Mouse (Mus musculus) retina, adult 2 months (tissue): ENCODE data around the gene Zbtb42.
A peak's percentile ranks its signal among the peaks of the same experiment; 100 is the strongest.

Experiments
- DNase-seq: peaks from one replicate; pipeline ENCODE4 v3.0.0-alpha.2; 2012; ENCODE audit warnings: low read depth, low spot score

Gene Zbtb42

GRCm38 (mm10) chr12:112678555-112679026 is at the start of gene Zbtb42:
Gene Zbtb42, plus strand, starts transcription at chr12:112678828.
- no peak for DNase-seq

- no peak for DNase-seq
These were observed 49.5 kb upstream of the Zbtb42 start for GRCm38 (mm10) chr12:112628928-112629721.

DNA sequence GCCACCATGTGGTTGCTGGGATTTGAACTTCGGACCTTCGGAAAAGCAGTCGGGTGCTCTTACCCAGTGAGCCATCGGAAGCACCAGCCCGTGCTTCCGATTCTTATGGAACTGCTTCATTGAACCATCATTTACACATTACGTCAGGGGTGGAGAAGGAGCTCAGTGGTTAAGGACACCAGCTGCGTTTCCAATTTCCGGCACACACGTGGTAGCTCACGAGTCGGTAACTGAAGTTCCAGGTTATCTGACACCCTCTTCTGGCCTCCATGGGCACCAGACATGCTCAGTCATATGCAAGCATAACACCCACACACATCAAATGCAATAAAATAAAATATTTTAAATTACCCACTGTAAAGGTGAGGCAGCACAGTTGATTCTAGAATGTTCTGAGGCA is 48.6 kb upstream of the Zbtb42 start:
- no peak for DNase-seq

GRCm38 (mm10) chr12:112630796-112631195 is 47.8 kb upstream of the Zbtb42 start:
- DNase-seq = no peak

DNA sequence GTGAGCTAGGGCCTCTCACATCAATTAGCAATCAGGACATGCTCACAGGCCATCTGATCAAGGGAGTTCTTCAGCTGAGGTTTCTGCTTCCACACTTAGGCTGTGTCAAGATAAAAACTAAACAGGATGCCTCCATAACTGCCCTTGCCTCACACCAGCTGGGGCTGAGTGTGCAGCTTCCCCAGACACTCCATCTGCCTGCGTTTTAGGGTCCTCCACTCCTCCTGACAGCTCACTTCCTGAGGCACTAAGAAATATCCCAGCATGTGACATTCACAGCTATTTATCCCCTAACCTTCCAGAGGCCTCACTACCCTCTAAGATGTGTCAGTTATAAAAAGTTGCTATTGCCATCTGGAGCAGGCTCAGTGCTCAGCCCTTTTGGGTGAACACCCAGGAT is 47.2 kb upstream of the Zbtb42 start:
- no peak for DNase-seq

- no peak for DNase-seq
These were observed 46.4 kb upstream of the Zbtb42 start for GRCm38 (mm10) chr12:112632084-112632777.

DNA sequence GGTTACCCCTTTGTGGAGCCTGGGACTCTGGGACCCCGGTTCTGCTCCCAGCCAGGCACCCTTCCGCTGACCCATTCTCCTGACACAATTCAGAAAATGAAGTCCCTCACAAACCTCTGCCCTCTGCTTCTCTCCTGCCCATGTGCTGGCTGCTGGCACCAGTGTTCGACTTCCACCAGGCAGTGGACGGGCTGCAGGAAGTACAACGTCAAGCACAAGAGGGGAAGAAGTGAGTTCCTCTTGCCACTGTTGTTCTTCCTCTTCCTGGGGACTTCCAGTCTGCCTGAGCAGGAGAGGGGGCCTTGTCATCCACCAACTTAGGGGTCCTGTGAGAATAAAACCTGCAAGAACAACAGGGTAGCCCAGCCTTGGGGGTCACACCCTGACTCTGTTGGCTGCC is 45.7 kb upstream of the Zbtb42 start:
- no peak for DNase-seq

GRCm38 (mm10) chr12:112633686-112634085 is 44.9 kb upstream of the Zbtb42 start:
- DNase-seq = no peak

DNA sequence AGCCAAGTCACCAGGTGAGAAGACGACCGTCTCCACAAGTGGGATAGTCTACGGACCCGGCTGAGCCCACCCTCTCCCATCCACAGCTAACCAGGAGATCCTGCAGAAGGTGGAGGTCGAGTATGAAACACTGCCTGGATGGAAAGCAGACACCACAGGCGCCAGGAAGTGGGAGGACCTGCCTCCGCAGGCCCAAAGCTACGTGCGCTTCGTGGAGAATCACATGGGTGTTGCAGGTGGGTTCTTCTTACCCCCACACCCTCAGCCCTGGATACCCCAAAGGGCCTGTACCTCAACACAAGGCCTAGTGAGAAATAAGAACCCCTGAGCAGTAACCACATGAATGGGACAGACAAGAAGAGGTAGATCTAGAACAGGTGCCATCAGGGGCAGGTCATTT is 39.1 kb upstream of the Zbtb42 start:
- DNase-seq = no peak

DNA sequence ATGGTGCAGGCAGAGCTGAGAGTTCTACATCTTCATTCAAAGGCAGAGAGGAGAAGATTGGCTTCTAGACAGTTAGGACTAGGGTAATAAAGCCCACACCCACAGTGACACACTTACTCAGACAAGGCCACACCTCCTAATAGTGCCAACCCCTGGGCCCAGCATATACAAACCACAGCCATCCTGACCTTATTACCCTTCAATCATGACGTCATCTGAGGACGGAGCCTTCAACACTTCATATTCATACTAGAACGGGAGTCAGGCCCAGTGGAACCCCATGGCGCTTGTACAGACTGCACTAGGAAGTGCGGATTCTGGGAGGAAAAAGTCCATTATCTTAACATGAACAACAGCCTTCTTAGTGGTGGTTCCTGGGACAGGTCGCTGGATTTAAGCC is 35.5 kb upstream of the Zbtb42 start:
- DNase-seq = no peak

GRCm38 (mm10) chr12:112644180-112644854 is 34.3 kb upstream of the Zbtb42 start, which contains the start of gene Siva1:
Gene Siva1, plus strand, starts transcription at chr12:112644679.
- peak; percentile 98 for DNase-seq

- no peak for DNase-seq
These were observed 33.6 kb upstream of the Zbtb42 start for GRCm38 (mm10) chr12:112644855-112645506.

- DNase-seq = no peak
These were observed 32.5 kb upstream of the Zbtb42 start for GRCm38 (mm10) chr12:112646139-112646538.

DNA sequence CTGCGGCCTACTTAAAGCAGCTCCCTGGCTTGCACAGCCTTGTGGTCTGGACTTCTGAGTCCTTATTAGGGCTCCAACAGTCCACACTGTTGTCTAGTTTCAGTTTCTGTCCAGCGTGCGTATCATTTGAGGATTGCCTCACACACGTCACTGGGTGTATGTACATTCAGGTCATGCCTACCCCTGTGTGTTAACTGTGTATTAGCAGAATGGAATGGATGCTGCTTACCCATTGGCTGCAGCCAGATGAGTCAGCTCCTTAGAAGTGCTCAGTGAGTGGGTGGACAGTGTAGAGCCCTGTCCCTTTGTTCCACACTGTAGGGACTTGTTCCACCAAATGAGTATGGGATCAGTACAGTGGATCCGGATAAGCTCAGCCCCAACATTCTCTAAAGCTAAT is 30.5 kb upstream of the Zbtb42 start:
- DNase-seq = no peak

DNA sequence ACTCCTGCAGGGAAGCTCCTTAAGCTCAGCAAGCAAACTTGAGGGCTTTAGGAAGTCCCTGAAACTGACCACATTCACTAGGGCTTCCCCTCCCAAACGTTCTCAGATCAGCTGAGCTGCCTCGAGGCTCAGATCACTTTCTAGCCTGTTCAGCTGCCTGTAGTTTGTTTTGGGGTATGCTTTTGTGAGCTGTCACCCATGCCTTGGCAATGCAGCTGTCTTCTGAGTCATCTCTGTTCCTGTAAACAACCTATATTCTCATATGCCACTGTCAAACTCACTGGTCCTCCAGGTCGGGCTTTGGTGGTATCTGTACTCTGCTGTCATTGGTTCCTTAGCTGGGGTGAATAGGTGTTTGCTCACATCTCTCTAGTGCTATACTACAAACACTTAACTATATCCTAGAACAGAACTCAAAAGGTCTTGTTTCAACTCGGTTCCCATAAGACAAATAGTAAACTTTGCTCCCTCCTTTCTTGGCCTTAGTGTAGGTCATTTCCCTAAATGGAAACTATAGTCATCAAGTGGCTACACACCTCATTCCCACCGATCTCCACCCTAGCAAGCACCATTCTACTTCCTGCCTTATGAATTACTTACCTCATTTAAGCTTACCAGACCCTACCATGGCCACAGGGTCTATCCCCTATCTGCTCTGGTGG is 26.7 kb upstream of the Zbtb42 start:
- DNase-seq = no peak

GRCm38 (mm10) chr12:112653157-112653824 is 25.3 kb upstream of the Zbtb42 start:
- peak; percentile 72 for DNase-seq

GRCm38 (mm10) chr12:112654076-112654475 is 24.6 kb upstream of the Zbtb42 start:
- DNase-seq = no peak

DNA sequence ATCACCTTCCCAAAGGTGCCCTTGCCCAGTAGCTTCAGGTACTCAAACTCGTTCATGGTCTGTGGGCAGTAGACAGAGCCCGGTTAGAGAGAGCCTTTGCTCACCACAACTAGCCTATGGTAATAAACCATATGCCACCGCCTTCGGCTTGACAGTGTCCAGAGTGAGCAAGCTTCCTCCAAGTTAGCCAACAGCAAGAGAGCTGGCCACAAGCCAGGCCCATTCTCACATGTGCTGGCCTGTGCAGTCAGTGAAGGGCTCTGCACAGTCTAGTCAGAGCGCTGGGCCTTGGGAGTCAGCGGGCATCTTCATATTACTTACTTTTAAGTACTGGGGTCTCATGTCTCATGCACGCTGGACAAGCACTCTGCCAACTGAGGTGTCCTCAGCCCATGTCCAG is 20.0 kb upstream of the Zbtb42 start:
- no peak for DNase-seq

GRCm38 (mm10) chr12:112659109-112659508 is 19.5 kb upstream of the Zbtb42 start:
- no peak for DNase-seq

DNA sequence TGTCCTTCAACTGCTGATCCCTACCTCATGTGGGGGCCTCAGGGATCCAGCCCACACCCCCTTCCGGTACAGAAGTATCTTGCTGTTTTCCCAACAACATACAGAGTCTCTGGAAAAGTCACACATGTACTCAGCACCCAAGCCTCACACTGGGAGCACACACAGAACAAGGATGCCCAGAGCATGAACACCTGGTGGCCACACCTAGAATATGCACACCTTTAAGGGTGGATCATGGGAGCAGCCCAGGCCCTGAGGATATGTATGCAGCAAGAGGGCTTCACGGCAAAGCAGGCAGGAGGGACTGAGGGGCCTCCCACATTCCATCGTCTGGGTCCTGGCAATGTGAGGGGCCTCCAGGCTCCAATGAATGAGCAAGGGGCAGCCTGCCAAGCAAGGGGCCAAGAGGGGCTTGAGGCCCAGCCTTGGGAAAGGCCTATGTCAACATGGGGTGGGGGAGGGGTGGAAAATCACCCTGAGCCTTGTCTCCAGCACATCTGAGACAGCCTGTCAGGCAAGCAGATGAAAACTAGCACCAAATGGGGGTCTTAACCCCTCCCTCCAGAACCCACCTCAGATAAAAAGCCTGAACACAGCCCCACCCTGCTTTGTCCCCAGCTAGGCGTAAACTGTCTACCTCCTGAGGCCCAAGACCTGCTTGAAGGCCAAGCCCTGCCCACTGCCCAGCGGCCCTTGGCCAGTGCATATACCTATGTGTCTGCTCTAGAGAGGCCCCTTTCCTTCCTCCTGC is 17.9 kb upstream of the Zbtb42 start:
- no peak for DNase-seq
